Mouse (Mus musculus): Measurements from ENCODE around the gene Slc36a2.

Slc36a2 gene

DNA sequence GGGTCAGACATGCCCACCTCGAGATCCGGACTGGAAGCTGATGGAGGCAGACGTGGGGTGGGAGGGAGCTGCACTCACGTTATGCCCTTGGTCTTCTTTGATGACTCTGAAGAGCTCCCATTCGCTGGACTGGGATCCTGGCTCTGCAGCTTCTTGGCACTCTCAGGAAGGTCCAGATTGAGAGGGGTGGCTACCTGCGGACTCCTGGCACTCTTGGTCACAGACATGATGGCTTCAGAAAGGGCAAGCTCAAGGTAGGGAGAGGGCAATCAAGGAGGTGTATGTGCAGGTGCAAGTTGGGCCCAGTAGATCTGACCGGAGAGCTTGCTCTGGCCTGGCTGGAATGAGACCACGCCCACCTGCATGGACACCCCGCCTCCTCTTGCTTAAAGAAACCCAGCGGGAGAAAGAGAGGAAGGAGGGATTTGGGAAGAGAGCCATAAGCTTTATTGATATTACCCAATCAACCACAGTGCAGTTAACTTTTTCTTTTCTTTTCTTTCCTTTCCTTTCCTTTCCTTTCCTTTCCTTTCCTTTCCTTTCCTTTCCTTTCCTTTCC lies at the start of gene Slc36a2:
TSS of gene Slc36a2 (minus strand) at position 345 of the 559 bp plus-strand sequence.
- no peak for DNase-seq (ENCODE audit: low spot score in 2 of 2)

GRCm38 (mm10) chr11:55234288-55234687 lies 49.4 kb upstream of the Slc36a2 start:
- no peak for DNase-seq (ENCODE audit: low spot score in 2 of 2)

DNA sequence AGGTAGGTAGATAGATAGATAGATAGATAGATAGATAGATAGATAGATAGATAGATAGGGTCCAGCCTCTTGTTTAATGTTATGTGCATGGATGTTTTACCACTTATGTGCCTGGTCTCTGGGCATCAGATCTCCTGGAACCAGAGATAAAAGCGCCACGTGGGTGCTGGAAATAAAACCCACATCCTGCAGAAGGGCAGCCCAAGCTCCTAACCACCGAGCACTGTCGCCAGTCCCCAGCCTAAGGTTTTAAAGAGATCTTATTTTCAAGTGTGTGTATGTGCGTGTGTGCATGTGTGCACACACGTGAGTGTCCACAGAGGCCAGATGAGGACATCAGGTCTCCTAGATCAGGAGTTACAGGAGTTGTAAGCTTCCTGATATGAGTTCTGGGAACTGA lies 46.2 kb upstream of the Slc36a2 start:
- DNase-seq (ENCODE audit: low spot score in 2 of 2): no peak

DNA sequence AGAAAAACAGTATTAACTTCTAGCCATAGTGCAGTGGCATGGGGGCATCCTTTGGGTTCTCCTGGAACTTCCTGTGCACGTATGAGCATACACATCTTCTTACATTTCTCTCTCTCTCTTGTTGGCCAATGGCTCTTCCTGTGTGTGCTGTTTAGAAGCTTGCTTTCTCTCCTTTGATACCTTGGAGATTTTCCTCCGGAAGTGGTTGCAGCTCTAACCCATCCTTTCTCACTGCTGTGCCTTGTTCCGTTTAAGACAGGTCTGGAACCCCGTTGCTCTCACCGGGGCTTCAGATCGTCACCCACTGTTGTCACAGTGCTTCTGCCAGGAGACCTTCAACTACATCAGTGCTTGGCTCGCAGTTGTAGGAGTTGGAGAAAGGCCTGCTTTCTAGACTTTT lies 36.4 kb upstream of the Slc36a2 start:
- DNase-seq (ENCODE audit: low spot score in 2 of 2): no peak

- DNase-seq (ENCODE audit: low spot score in 2 of 2): no peak
Observed at GRCm38 (mm10) chr11:55218473-55218872, 33.6 kb upstream of the Slc36a2 start.

GRCm38 (mm10) chr11:55217880-55218279 lies 33.0 kb upstream of the Slc36a2 start:
- DNase-seq (ENCODE audit: low spot score in 2 of 2): peak in 1 of 2 experiments; percentile 18

- no peak for DNase-seq (ENCODE audit: low spot score in 2 of 2)
Observed at GRCm38 (mm10) chr11:55217418-55217817, 32.5 kb upstream of the Slc36a2 start.

- peak; percentile 40 to 75 for DNase-seq (ENCODE audit: low spot score in 2 of 2)
Observed at GRCm38 (mm10) chr11:55216830-55217229, 32.0 kb upstream of the Slc36a2 start.

DNA sequence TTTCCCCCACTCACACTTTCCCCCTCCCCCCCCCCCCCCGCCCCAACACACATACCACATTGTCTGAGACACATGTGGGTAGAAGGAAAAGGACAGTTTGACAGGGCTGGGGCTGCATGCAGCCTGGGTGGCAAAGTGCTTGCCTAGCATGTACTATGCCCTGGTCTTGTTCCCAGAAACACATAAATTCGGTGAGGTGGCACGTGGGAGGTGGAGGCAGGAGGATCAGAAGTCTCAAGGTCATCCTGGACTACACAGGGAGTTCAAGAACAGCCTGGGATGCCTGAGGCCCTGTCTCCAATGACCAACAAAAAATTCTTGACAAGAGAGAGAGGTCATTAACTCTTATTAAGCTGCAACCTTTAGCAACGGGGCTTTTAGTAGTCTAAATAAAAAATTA lies 31.2 kb upstream of the Slc36a2 start:
- no peak for DNase-seq (ENCODE audit: low spot score in 2 of 2)

DNA sequence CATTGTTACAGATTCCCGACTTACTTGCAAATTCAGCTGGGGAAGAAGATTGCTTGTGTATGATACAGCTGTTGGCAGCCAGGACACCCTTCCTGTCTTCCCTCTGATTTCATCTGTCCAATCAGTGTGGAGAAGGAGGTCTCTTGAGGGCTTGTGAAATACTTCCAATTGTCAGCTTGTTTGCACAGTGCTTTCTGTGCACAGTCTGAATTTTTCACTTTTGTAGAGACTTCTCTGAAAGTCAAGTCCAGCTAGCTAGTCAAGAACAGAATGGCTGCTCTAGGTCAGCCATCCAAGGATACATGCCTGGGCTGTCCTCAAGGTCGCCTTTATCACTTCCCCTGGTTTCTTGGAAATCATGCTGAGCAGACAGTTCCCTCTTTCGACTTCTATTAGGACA lies 30.1 kb upstream of the Slc36a2 start:
- no peak for DNase-seq (ENCODE audit: low spot score in 2 of 2)

- no peak for DNase-seq (ENCODE audit: low spot score in 2 of 2)
Observed at GRCm38 (mm10) chr11:55214161-55214560, 29.3 kb upstream of the Slc36a2 start.

GRCm38 (mm10) chr11:55213518-55213917 lies 28.6 kb upstream of the Slc36a2 start:
- DNase-seq (ENCODE audit: low spot score in 2 of 2): no peak

DNA sequence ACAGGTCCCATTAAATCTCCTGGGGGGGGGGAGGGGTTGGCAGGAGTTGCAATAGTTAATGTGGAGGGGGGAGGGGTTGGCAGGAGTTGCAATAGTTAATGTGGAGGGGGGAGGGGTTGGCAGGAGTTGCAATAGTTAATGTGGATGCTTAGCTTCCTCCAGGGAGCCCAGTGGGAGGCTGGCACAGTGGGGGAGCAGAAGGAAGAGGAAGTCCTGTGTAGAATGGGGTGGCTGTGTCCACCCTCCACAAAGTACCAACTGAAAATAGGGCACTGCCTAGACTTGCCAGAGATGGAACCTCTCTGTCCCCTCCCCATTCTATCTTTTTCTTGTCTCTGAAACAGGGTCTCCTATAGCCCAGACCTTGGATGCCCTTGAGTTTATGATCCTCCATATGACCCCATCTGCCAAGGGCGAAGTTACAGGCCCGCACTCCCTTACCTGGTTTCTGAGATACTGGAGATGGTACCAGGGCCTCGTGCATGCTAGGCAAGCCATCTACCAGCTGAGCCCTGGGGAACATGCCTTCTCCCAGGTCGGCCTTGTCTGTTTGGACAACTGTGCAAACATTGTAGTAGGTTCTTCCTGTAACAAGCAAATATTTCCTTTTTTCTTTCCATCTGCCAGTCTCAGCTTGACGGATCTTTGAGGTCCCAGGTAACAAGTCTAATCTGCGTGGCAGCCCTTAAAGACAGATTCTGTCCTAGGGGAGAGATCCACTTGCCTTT lies 24.9 kb upstream of the Slc36a2 start:
- DNase-seq (ENCODE audit: low spot score in 2 of 2): no peak

DNA sequence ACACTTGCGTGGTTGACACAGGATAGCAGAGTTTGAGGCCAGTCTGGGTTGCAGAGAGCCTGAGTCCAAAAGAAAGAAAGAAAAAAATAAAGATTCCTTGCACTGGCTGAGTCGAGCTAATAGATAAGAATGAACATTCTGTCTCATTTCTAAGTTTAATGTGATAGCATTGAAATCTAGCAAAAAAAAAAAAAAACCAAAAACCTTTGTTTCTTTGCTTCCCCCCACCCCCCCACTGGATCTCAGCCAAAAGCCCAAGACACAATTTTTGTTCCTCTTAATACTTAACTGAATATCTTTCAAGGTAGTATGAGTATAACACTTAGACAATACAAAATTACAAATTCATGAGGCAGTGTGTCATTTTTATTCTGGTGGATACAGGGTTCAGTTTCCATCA lies 24.2 kb upstream of the Slc36a2 start:
- DNase-seq (ENCODE audit: low spot score in 2 of 2): no peak

DNA sequence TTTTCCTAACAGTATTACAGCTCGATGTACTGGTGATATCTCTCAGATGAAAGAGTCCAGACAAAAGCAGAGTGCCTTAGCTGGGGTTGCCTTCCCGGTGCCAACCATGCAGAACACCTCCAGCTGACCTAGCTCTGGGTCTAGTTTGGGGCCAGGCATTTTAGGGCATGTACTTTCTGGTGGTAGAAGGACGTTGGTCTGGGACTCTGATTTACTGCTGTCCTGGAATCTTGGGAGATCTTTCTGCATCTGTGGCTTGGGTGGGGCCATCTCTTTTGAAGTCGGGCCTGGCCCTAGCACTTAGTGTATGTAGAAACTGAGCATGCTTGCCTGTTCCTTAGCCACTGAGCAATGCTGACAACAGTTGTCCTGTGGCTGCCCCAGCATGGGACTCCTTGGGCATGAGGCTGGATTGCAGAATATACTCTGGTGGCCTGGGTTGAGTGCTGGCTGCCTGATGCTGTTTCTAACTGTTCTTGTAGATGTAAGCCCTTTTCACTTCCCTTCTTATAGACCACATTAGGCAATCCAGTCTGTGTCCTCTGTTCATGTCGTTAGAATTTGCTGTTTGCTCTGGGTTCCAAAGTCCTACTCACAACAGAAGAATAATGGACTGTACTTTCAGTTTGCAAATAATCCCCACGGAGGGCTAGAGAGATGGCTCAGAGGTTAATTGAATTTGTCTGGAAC lies 23.3 kb upstream of the Slc36a2 start:
- DNase-seq (ENCODE audit: low spot score in 2 of 2): no peak

DNA sequence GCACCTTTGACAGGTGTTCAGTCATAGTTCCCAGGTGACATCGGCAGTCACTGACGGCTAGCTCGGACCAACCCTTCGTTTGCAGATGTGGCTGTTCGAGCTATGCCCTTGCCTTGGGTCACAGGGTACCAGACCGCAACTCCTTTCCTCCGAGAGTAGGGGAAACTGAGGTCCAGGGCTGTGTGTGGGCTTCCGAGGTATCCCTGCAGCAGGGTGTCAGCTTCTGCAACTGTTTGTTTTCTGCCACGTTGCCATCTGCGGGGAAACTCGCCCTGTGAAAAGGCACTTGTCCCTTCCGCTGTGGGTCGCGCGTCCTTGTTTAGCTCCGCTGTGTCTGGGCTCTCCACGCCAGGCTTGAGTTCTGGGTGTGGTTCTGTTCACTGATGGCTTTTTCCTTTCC lies 19.7 kb upstream of the Slc36a2 start:
- DNase-seq (ENCODE audit: low spot score in 2 of 2): no peak

DNA sequence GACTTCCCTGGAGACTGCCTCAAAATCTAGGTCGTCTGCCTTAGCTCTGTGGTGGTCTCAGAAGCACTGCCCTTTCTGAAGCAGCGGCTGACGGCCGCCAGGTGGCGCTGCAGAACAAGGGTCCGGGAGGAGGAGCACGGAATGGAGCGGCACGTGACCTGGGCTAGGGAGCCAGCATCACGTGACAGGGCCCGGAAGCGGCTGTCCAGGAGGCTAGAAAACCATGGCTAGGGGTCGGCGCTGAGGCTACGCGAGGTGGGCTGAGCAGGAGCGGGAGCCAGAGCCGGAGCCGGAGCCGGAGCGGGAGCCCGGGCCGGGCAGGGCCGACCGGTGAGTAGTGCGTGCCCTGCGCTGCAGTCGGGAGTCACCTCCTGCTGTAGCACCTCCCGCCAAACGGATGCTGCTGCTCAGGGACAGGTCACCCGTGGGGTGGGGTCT lies 19.3 kb upstream of the Slc36a2 start, which contains the start of gene Slc36a1:
TSS of gene Slc36a1 (plus strand) at position 192 of the 438 bp plus-strand sequence.
- peak; percentile 90 to 91 for DNase-seq (ENCODE audit: low spot score in 2 of 2)

GRCm38 (mm10) chr11:55197740-55198510 lies 13.0 kb upstream of the Slc36a2 start:
- DNase-seq (ENCODE audit: low spot score in 2 of 2): no peak

DNA sequence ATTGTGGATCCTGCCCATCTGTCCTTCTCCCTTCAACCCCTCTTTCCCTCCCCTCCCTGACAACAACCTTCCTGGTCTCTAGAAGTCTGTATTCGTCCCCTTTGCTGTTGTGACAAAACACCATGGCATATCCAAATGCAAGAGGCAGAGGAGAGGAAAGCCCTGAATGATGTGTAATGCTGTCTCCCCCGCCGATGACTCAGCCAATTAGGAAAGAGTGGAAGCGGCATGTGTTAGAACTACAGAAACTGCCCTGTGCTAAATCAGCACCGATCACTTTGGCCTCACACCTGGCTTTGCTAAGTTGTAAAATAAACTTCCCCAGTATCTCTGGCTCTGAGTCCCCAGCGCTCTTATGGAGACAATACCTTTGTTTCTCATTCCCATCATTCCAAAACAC lies 12.2 kb upstream of the Slc36a2 start:
- DNase-seq (ENCODE audit: low spot score in 2 of 2): no peak

- DNase-seq (ENCODE audit: low spot score in 2 of 2): no peak
Observed at GRCm38 (mm10) chr11:55190216-55190615, 5.3 kb upstream of the Slc36a2 start.

DNA sequence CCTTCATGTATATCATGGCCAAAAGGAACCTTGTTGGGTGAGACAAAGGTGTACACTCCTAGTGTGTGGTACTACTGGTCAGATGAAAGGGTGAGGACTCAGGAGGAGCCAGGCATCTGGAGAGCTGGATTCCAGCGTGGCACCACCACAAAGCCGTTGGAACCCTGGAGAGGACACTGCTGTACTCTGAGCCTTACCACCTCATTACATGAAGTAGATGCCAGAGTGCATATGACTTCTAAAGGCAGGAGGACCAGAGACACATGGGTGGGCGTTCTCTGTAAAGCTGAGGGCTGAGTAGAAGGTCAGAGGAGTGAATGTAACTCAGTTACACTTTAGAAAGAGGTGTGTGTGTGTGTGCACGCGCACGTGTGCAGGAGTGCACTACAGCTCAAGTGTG lies 2.9 kb upstream of the Slc36a2 start:
- no peak for DNase-seq (ENCODE audit: low spot score in 2 of 2)

- no peak for DNase-seq (ENCODE audit: low spot score in 2 of 2)
Observed at GRCm38 (mm10) chr11:55187292-55187691, 2.4 kb upstream of the Slc36a2 start.

Measured in right cerebral cortex, postnatal 36 days (tissue).